Mouse (Mus musculus) naive thymus-derived CD4-positive, alpha-beta T cell, adult 5 months (primary cell): Measurements from ENCODE around the gene Apold1. TPM values are rescaled to one million over a fixed set of nuclear protein-coding genes. Genes with fewer than 3 reads are reported as not detected.

Source experiments
- polyA plus RNA-seq: library from polyadenylated mRNA; unstranded; fragments of 100-300 nt; shearing (Covaris generic); gene quantifications from one replicate; pipeline ENCODE4 v1.2.1, GENCODE M21; 2017

Gene Apold1
- polyA plus RNA-seq, result not detected

DNA sequence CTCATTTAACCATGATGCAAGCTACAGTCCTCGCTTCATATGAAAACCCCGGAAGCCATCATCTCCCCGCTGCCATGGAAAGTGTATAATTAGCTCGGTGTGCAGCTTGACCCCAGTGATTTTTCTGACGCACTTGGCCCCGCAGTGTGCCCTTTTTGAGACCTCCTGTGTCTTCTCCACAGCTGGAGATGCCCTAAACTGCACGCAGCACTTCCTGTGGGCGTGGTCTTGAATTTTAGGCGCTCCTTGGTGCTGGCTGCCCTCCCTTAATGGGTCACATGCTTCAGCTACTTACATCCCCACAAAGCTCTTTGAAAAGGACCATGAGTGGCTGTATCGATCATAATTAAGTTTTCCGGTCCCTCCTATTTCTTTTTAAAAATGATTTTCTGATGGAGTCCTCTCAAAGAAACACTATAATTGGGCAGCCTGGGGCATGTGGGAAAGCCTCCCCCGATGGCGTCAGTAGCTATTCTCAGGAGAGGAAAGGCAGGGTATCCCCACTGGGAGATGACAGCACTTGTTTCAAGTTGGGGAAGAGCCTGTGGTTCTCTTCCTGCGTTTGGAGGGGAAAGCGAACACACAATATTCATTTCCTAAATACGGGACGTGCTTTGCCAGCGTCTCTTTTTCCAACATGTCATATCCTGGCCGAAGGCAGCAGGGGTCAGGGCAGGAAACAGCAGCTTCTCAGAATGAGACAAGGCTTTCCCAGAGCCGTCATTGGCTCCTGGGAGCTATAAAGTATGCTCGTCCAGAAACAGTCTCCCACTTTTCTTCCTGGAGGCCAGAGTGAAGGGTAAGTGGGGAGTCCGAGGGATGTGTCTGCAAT, at the start of gene Apold1:
TSS of gene Apold1 (plus strand) at position 488 of the 832 bp plus-strand sequence.

DNA sequence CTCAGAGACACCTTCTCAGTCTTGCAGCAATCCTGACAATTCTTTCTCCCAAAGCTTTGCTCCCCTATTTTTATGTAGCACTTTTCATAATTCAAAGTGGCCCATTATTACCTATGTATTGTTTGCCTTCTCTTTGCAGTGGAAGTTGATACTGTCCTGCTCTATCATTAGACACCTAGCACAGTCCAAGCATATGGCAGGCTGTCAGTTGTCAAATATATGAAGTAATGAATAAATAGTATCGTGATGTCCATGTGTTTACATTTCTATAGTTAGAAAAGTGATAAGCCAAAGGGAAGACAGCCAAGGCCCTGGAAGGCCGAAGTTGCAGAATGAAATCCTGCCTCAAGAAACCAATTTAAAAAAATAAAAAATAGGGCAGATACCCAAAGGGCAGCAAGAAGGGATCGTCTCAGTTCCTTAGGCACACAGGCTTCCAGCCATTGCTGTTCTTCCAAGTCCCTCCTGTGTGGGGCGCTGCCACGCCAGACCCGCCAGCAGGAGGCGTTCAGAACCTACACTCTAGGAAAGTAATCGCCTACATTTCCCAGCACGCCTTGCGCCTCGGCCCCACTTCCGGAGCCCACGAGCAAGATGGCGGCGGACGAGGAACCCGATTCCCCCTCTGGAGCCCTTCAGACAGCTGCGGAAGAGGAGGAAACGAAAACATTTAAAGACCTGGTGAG, 29.7 kb downstream of the Apold1 start, which contains the start of gene Ddx47:
TSS of gene Ddx47 (plus strand) at position 565 of the 686 bp plus-strand sequence.

Other genes with a start within 250 kb of the Apold1 start
- 6.6 TPM for gene Dusp16, start 189.1 kb upstream of the Apold1 start, polyA plus RNA-seq
- 14.0 TPM for gene Crebl2, start 151.6 kb upstream of the Apold1 start, polyA plus RNA-seq
- gene Gpr19, start 83.1 kb upstream of the Apold1 start, polyA plus RNA-seq, result 7.9 TPM
- gene Cdkn1b, start 61.3 kb upstream of the Apold1 start, polyA plus RNA-seq, result 77.3 TPM
- gene Ddx47, start 29.9 kb downstream of the Apold1 start, polyA plus RNA-seq, result 162 TPM
- gene Gprc5a, start 83.9 kb downstream of the Apold1 start, polyA plus RNA-seq, result 1.3 TPM
- not detected for gene Gprc5d, start 136.6 kb downstream of the Apold1 start, polyA plus RNA-seq
- 20.6 TPM for gene Fam234b, start 216.3 kb downstream of the Apold1 start, polyA plus RNA-seq
- not detected for gene Hebp1, start 216.3 kb downstream of the Apold1 start, polyA plus RNA-seq